Mouse (Mus musculus) heart, embryonic 14.5 days (tissue): Measurements from ENCODE around the gene Sult5a1. TPM values are rescaled to one million over a fixed set of nuclear protein-coding genes. Genes with fewer than 3 reads are reported as not detected.

ENCODE experiments used
- ATAC-seq: fragments of 200-750 bp; cut with Nextera tagmentation; 2 replicates; pipeline ENCODE4 v1.8.0; 2017; ENCODE audit warnings: low read depth, moderate TSS enrichment; ENCODE audit not compliant: insufficient number of reproducible peaks, insufficient read depth, low FRiP score
- H3K27ac ChIP-seq, 2 experiments: fragments of 200-500 bp in 1 of 2; fragments of 300-500 bp in 1 of 2; sonication (generic) in 1 of 2; replicated peaks in 1 of 2; 2 replicates each; pipeline ENCODE4 v1.5.1; 2012 to 2014; ENCODE audit warnings: low read depth in 2 of 2, low read length in 2 of 2, control low read depth in 1 of 2, mild to moderate bottlenecking in 1 of 2, mixed read lengths in 1 of 2; ENCODE audit not compliant: control insufficient read depth in 1 of 2, insufficient read depth in 1 of 2
- H3K27me3 ChIP-seq: fragments of 300-500 bp; sonication (generic); 2 replicates; pipeline ENCODE4 v1.6.1; 2014; ENCODE audit warnings: mild to moderate bottlenecking, low read length, control low read depth; ENCODE audit not compliant: control insufficient read depth, insufficient read depth
- H3K36me3 ChIP-seq: fragments of 300-500 bp; sonication (generic); 2 replicates; pipeline ENCODE4 v1.6.1; 2014; ENCODE audit warnings: mild to moderate bottlenecking, control low read depth, low read length, mixed read lengths; ENCODE audit not compliant: control insufficient read depth, insufficient read depth
- H3K4me1 ChIP-seq, 2 experiments: fragments of 200-500 bp in 1 of 2; fragments of 300-500 bp in 1 of 2; sonication (generic) in 1 of 2; 2 replicates each; pipeline ENCODE4 v1.6.1; 2012 to 2014; ENCODE audit warnings: low read length in 2 of 2, control low read depth in 1 of 2, mixed read lengths in 1 of 2; ENCODE audit not compliant: control insufficient read depth in 2 of 2, insufficient read depth in 2 of 2
- H3K4me2 ChIP-seq: fragments of 300-500 bp; sonication (generic); 2 replicates; pipeline ENCODE4 v1.6.1; 2014; ENCODE audit warnings: mild to moderate bottlenecking, low read length
- H3K4me3 ChIP-seq, 2 experiments: fragments of 200-500 bp in 1 of 2; fragments of 300-500 bp in 1 of 2; sonication (generic) in 1 of 2; 2 replicates each; pipeline ENCODE4 v1.5.1; 2012 to 2014; ENCODE audit warnings: low read length in 2 of 2, mild to moderate bottlenecking in 2 of 2, control low read depth in 1 of 2, low read depth in 1 of 2, moderate library complexity in 1 of 2; ENCODE audit not compliant: control insufficient read depth in 1 of 2, insufficient read depth in 1 of 2
- H3K9ac ChIP-seq: fragments of 300-500 bp; sonication (generic); 2 replicates; pipeline ENCODE4 v1.6.1; 2014; ENCODE audit warnings: mild to moderate bottlenecking, low read length
- H3K9me3 ChIP-seq: fragments of 300-500 bp; sonication (generic); 2 replicates; pipeline ENCODE4 v1.6.1; 2016; ENCODE audit warnings: low read length, control low read depth; ENCODE audit not compliant: control insufficient read depth
- WGBS: fragments of 180-500 bp; shearing (Covaris S2); extraction: QIAGEN DNeasy Blood & Tissue Kit; methylation state at CpG from one replicate; pipeline ENCODE4 v1.1.7; 2014; 5-methylcytosine and 5-hydroxymethylcytosine counted together
- polyA plus RNA-seq: library from polyadenylated mRNA; unstranded; fragments of >200 nt; fragmentation: Nextera tagmentation; extraction: Ambion mirVana; gene quantifications from 2 replicates; pipeline ENCODE4 v1.2.1, GENCODE M21; 2014

Gene Sult5a1
- polyA plus RNA-seq, 1 experiment from 2014 or later: 6.0 TPM

DNA sequence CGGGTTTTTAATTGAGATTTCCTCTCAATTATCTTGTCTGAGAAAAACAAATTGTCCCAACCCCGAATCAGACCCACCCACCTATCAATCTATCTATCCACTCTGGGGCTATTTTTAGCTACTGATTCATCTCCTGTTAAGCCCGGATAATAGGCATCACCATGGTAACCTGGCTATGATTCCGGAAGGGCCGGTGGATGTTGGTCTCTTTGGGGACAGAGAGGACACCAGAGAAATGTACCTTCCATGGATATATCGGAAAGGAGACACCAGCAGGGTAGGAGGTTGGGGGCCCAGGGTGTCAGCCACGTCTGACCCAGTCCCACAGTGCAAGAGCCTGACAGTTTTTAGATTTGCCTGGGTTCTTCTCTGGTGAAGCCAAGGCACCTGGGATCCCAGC, 22.7 kb downstream of the Sult5a1 start:
- Histone ChIP-seq H3K27ac (no peak overlapping the region), H3K27me3 (no peaks in the 10 kb centered on the region), H3K36me3 (no peaks in the 10 kb centered on the region), H3K9me3 (no peaks in the 10 kb centered on the region), H3K4me2 (no peak overlapping the region), H3K4me3 (no peak overlapping the region), H3K4me1 (peaks cover 15% of the 10 kb centered on the region in 2 experiments; a peak in 3 of 4 replicates), H3K9ac (no peak overlapping the region)
- WGBS: 40% methylated on average over 7 of the region's 7 CpGs
- no peak for ATAC-seq

DNA sequence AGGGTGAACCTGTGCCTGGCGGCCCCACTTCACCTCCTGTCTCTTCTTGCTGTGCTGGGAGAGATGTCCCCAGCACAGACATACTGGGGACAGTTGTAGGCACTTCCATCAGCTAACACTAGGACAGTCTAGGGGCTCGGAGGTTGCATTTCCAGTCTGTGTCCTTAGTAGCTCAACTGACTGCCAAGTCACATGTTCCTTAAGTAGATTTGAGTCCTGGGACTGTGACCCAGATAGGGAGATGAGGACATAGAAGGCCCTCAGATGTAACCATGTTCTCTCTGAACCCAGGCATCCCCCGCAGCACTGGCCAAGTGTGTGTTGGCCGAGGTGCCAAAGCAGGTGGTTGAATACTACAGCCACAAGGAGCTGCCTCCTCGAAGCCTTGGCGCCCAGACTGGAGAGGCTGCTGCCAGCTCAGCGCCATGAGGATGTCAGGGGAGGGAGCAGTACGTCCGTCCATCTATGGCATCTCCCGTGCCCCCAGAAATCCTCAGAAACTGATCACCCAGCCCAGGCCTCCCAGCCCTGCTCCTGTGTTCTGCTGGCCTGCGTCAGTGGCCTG, 23.9 kb downstream of the Sult5a1 start:
- Histone ChIP-seq H3K27ac (no peak overlapping the region), H3K27me3 (no peaks in the 10 kb centered on the region), H3K9ac (no peak overlapping the region), H3K36me3 (no peaks in the 10 kb centered on the region), H3K4me3 (no peak overlapping the region), H3K4me2 (no peak overlapping the region), H3K4me1 (peaks cover 15% of the 10 kb centered on the region in 2 experiments; a peak in 3 of 4 replicates), H3K9me3 (no peaks in the 10 kb centered on the region)
- WGBS: 83% methylated on average over 11 of the region's 11 CpGs
- ATAC-seq: no peak

DNA sequence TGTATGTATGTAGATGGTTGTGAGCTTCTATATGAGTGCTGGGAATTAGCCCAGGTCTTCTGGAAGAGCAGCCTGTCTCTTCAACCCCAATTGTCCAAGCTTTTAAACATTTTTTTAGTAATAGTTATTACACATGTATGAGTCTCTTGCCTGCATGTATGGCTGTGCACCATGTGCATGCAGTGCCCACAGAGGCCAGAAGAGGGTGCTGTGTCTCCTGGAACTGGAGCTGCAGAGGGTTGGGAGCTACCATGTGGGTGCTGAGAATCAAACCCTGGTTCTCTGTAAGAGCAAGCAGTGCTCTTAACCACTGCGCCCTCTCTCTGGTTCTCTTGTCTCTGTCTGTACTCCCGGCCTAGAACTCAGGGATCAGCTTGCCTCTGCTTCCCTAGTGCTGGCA, 25.2 kb downstream of the Sult5a1 start:
- Histone ChIP-seq H3K9ac (no peak overlapping the region), H3K4me3 (no peak overlapping the region), H3K4me2 (no peak overlapping the region), H3K27ac (no peak overlapping the region), H3K36me3 (no peaks in the 10 kb centered on the region), H3K4me1 (peaks cover 11 to 12% of the 10 kb centered on the region in 2 experiments; a peak in 3 of 4 replicates), H3K27me3 (peaks cover 3% of the 10 kb centered on the region; the same call in 1 of the 2 replicates), H3K9me3 (no peaks in the 10 kb centered on the region)
- WGBS: 93% methylated on average over 2 of the region's 2 CpGs
- no peak for ATAC-seq

DNA sequence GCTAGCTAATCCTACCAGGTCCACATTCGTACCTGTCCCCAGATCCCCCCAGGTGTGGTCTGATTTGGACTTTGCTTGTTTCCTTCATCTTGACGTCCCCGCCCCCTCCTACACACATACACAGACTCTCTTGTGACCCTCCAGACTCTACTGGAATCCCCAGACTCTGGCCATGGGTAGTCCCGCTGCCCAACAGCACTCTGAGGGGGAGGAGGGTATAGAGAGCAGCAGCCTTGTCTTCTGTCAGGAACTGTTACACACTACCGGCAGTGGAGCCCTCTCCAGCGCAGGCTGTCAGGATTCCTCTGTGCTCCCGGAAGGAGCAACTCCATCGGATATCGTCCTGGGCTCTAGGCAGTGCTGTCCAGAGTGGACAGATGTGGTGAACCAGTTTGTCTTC, 27.1 kb downstream of the Sult5a1 start:
- H3K4me1 ChIP-seq: peaks cover 3 to 7% of the 10 kb centered on the region in 2 experiments; a peak in 2 of 4 replicates
- no peak overlapping the region for H3K4me3 ChIP-seq
- 0 out of 2 replicates have a peak overlapping the region, but pooled peaks have one; percentile 11 for H3K4me2 ChIP-seq
- peaks cover 11% of the 10 kb centered on the region for H3K27me3 ChIP-seq
- no peak overlapping the region for H3K9ac ChIP-seq
- no peak overlapping the region for H3K27ac ChIP-seq
- 47% methylated on average over 9 of the region's 9 CpGs for WGBS
- no peak for ATAC-seq
- no peaks in the 10 kb centered on the region for H3K9me3 ChIP-seq
- H3K36me3 ChIP-seq: no peaks in the 10 kb centered on the region

DNA sequence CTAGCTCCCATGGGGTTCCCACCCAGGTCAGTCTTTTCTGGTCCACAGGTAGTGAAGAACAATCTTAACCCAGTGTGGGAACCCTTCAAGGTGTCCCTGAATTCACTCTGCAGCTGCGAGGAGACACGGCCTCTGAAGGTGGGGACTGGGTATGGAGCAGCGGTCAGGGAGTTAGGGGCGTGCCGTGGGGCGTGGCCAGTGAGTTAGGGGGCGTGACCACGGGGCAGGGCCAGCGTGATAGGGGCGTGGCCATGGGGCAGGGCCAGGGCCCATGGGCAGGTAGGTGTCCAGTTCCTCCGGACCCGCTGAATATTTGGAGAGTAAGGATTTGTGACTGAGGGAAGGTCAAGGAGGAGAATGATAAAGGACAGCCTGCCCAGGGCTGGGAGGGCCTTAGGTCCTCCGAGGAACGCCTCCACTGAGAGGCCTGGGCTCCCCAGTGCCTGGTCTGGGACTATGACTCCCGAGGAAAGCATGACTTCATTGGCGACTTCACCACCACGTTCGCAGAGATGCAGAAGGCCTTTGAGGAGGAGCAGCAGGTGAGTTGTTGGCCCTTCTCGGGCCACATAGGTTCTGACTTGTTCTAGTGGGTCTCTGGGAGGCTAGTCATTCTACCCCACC, 31.8 kb downstream of the Sult5a1 start:
- no peaks in the 10 kb centered on the region for H3K9me3 ChIP-seq
- H3K27me3 ChIP-seq: peaks cover 16% of the 10 kb centered on the region
- H3K4me2 ChIP-seq: peak overlapping the region; percentile 18; the same call in 1 of the 2 replicates
- no peak overlapping the region for H3K9ac ChIP-seq
- H3K4me3 ChIP-seq: no peak overlapping the region
- peaks cover 5 to 12% of the 10 kb centered on the region in 2 experiments; a peak in 1 of 4 replicates for H3K4me1 ChIP-seq
- 0 out of 2 replicates have a peak, but pooled peaks have one; percentile 36 for ATAC-seq
- H3K36me3 ChIP-seq: no peaks in the 10 kb centered on the region
- no peak overlapping the region for H3K27ac ChIP-seq
- WGBS: 8% methylated on average over 19 of the region's 19 CpGs

DNA sequence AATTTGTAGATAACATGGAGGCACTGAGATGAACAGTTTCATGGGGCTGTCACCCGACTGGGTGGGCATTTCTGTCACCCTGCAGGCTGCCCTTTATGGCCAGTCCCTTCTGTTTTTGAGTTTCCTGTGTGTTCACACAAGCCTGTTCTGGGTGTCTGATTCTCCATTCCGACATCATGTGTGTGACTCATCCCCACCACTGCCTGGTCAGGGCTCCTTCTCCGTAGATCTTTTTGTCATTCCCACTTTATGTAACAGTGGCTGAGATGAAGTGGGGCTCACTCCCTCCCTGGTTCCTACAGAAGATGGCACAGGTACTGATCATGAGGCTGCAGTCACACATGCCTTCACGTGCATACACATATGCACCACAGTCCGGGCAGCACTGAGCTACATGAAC, 35.4 kb downstream of the Sult5a1 start:
- Histone ChIP-seq H3K4me1 (peaks cover 11 to 13% of the 10 kb centered on the region in 2 experiments; a peak in 3 of 4 replicates), H3K27ac (no peak overlapping the region), H3K4me3 (no peak overlapping the region), H3K36me3 (no peaks in the 10 kb centered on the region), H3K9me3 (no peaks in the 10 kb centered on the region), H3K4me2 (no peak overlapping the region), H3K9ac (no peak overlapping the region), H3K27me3 (peaks cover 34% of the 10 kb centered on the region)
- 69% methylated on average over 5 of the region's 5 CpGs for WGBS
- ATAC-seq: no peak

DNA sequence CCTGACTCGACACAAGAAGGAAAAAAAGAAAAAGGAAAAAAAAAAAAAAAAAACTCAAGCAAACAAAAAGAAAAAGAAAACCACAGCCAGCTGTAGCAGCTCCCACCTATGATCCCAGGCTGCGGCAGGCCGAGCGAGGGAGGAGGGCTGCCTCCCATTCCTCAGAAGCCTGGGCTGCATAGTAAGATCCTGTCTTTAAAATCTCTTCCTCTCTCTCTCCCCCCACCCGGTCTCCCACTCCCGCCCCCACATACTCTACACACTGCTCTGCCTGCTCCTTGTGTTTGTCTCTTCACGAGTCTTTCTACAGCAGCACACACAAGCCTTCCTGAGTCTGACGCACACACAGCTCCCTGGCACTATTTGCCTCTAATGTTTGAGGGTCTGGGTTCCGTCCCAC, 36.1 kb downstream of the Sult5a1 start:
- peaks cover 39% of the 10 kb centered on the region for H3K27me3 ChIP-seq
- H3K36me3 ChIP-seq: no peaks in the 10 kb centered on the region
- 56% methylated on average over 9 of the region's 9 CpGs for WGBS
- no peak overlapping the region for H3K4me3 ChIP-seq
- no peaks in the 10 kb centered on the region for H3K9me3 ChIP-seq
- no peak overlapping the region for H3K27ac ChIP-seq
- no peak overlapping the region for H3K4me2 ChIP-seq
- peaks cover 16 to 17% of the 10 kb centered on the region in 2 experiments; a peak in 3 of 4 replicates for H3K4me1 ChIP-seq
- no peak for ATAC-seq
- no peak overlapping the region for H3K9ac ChIP-seq
